Mouse (Mus musculus): ENCODE results near the gene Jtb. TPM values are rescaled to one million over a fixed set of nuclear protein-coding genes. Genes with fewer than 3 reads are reported as not detected.

The Jtb gene
- total and polyA plus RNA-seq, 3 experiments = 103 to 107 TPM; not detected in 1

GRCm38 (mm10) chr3:90264687-90265033 is 33.3 kb downstream of the Jtb start:
- Histone ChIP-seq H3K9me3 (replicated peaks; ENCODE audit: insufficient read depth, low read length) (no peaks in the 10 kb centered on the region), H3K27ac (ENCODE audit: control insufficient read depth, low read depth, low read length) (peak overlapping the region; percentile 91), H3K4me3 (ENCODE audit: control insufficient read depth in 1 of 2, insufficient read depth in 1 of 2, low read depth in 2 of 2, low read length in 2 of 2) (peak overlapping the region; percentile 73 to 76), H3K9ac (ENCODE audit: control insufficient read depth, low read depth, low read length, poor library complexity, severe bottlenecking) (peak overlapping the region; percentile 88), H3K36me3 (ENCODE audit: control insufficient read depth in 1 of 2, insufficient read depth in 2 of 2, low read length in 2 of 2) (peaks cover 5 to 26% of the 10 kb centered on the region in 2 experiments; a peak in 3 of 4 replicates), H3K79me2 (ENCODE audit: control insufficient read depth, insufficient read depth, low read length, poor library complexity) (peaks cover 22% of the 10 kb centered on the region), H3K27me3 (ENCODE audit: control insufficient read depth in 1 of 2, insufficient read depth in 2 of 2, low read length in 2 of 2) (no peaks in the 10 kb centered on the region), H3K4me1 (ENCODE audit: control insufficient read depth in 1 of 2, insufficient read depth in 2 of 2, low read length in 2 of 2) (peaks cover 4 to 29% of the 10 kb centered on the region in 2 experiments)
- TF ChIP-seq TBP (IDR thresholded peaks at IDR 0.05; ENCODE audit: low read depth, low read length) (0 out of 2 replicates have a peak, but pooled peaks have one; percentile 37), NELFE (IDR thresholded peaks at IDR 0.05; ENCODE audit: low read depth, low read length) (no peak)
- peak; percentile 89 for DNase-seq (ENCODE audit: low read depth, low spot score)

GRCm38 (mm10) chr3:90265034-90265931 is 33.9 kb downstream of the Jtb start, which contains the start of gene Dennd4b:
Gene Dennd4b, plus strand, starts transcription at chr3:90265185.
- peak within 1 kb of the TSS; percentile 73 to 76 for H3K4me3 ChIP-seq (ENCODE audit: control insufficient read depth in 1 of 2, insufficient read depth in 1 of 2, low read depth in 2 of 2, low read length in 2 of 2)
- no peaks in the 10 kb centered on the region for H3K27me3 ChIP-seq (ENCODE audit: control insufficient read depth in 1 of 2, insufficient read depth in 2 of 2, low read length in 2 of 2)
- no peaks in the 10 kb centered on the region for H3K9me3 ChIP-seq (replicated peaks; ENCODE audit: insufficient read depth, low read length)
- peak within 1 kb of the TSS; percentile 91 for H3K27ac ChIP-seq (ENCODE audit: control insufficient read depth, low read depth, low read length)
- DNase-seq (ENCODE audit: low read depth, low spot score) = peak; percentile 95
- H3K36me3 ChIP-seq (ENCODE audit: control insufficient read depth in 1 of 2, insufficient read depth in 2 of 2, low read length in 2 of 2) = peaks cover 1 to 26% of the 10 kb centered on the region in 2 experiments; a peak in 3 of 4 replicates
- H3K4me1 ChIP-seq (ENCODE audit: control insufficient read depth in 1 of 2, insufficient read depth in 2 of 2, low read length in 2 of 2) = peaks cover 4 to 29% of the 10 kb centered on the region in 2 experiments
- H3K9ac ChIP-seq (ENCODE audit: control insufficient read depth, low read depth, low read length, poor library complexity, severe bottlenecking) = peak within 1 kb of the TSS; percentile 88
- peaks cover 22% of the 10 kb centered on the region for H3K79me2 ChIP-seq (ENCODE audit: control insufficient read depth, insufficient read depth, low read length, poor library complexity)
- peak in 1 of 2 experiments; percentile 35; a peak in 1 of 4 replicates for TF ChIP-seq EP300 (IDR thresholded peaks at IDR 0.05; ENCODE audit: low read depth in 1 of 2, low read length in 2 of 2)
- peak; percentile 86 to 99 (median 90); a peak in 5 of 6 replicates for TF ChIP-seq CTCF (IDR thresholded peaks at IDR 0.05 in 2 of 3, conservative IDR thresholded peaks at IDR 0.05 in 1 of 3; ENCODE audit: control insufficient read depth in 1 of 3, insufficient read depth in 1 of 3, low read depth in 2 of 3, low read length in 3 of 3, poor library complexity in 1 of 3, severe bottlenecking in 1 of 3)
- peak; percentile 78 for TF ChIP-seq MAX (IDR thresholded peaks at IDR 0.05; ENCODE audit: low read length)
- peak; percentile 93 for TF ChIP-seq ETS1 (IDR thresholded peaks at IDR 0.05; ENCODE audit: low read depth, low read length)
- no peak for TF ChIP-seq ZNF384 (IDR thresholded peaks at IDR 0.05; ENCODE audit: low read depth, low read length)
- TF ChIP-seq GATA1 (IDR thresholded peaks at IDR 0.05; ENCODE audit: low read depth, low read length) = no peak
- TF ChIP-seq ZMIZ1 (IDR thresholded peaks at IDR 0.05; ENCODE audit: low read depth, low read length) = peak; percentile 97
- TF ChIP-seq ZKSCAN1 (IDR thresholded peaks at IDR 0.05; ENCODE audit: low read depth, low read length) = no peak
- peak; percentile 61 for TF ChIP-seq SMC3 (IDR thresholded peaks at IDR 0.05; ENCODE audit: low read depth, low read length)
- TF ChIP-seq CHD1 (IDR thresholded peaks at IDR 0.05; ENCODE audit: low read depth, low read length) = no peak; the same call in 1 of the 2 replicates
- peak; percentile 78 for TF ChIP-seq HCFC1 (IDR thresholded peaks at IDR 0.05; ENCODE audit: low read depth, low read length)
- peak; percentile 80 for TF ChIP-seq SIN3A (IDR thresholded peaks at IDR 0.05; ENCODE audit: low read length)
- TF ChIP-seq UBTF (IDR thresholded peaks at IDR 0.05; ENCODE audit: borderline replicate concordance, insufficient read depth, low read depth, low read length) = 0 out of 2 replicates have a peak, but pooled peaks have one; percentile 27
- no peak for TF ChIP-seq GABPA (IDR thresholded peaks at IDR 0.05; ENCODE audit: low read depth, low read length)
- TF ChIP-seq MEF2A (IDR thresholded peaks at IDR 0.05; ENCODE audit: extremely low read depth, insufficient replicate concordance, low read depth, low read length, poor library complexity, severe bottlenecking) = no peak
- TF ChIP-seq ZC3H11A (IDR thresholded peaks at IDR 0.05; ENCODE audit: low read depth, low read length) = 0 out of 2 replicates have a peak, but pooled peaks have one; percentile 7
- TF ChIP-seq MAZ (IDR thresholded peaks at IDR 0.05; ENCODE audit: low read depth, low read length) = peak; percentile 93
- peak; percentile 74; the same call in 1 of the 2 replicates for TF ChIP-seq E2F4 (IDR thresholded peaks at IDR 0.05; ENCODE audit: borderline replicate concordance, low read depth, low read length)
- peak; percentile 10 for TF ChIP-seq RAD21 (IDR thresholded peaks at IDR 0.05; ENCODE audit: low read depth, low read length)
- no peak for TF ChIP-seq TAL1 (IDR thresholded peaks at IDR 0.05; ENCODE audit: low read length)
- TF ChIP-seq JUND (IDR thresholded peaks at IDR 0.05; ENCODE audit: low read depth, low read length) = no peak
- TF ChIP-seq USF1 (IDR thresholded peaks at IDR 0.05; ENCODE audit: low read depth, low read length) = peak; percentile 67; the same call in 1 of the 2 replicates
- peak; percentile 73; the same call in 1 of the 2 replicates for TF ChIP-seq MYC (IDR thresholded peaks at IDR 0.05; ENCODE audit: low read depth, low read length)
- peak; percentile 84; a peak in 3 of 4 replicates for TF ChIP-seq POLR2A (IDR thresholded peaks at IDR 0.05; ENCODE audit: control insufficient read depth in 1 of 2, insufficient read depth in 1 of 2, low read depth in 1 of 2, low read length in 2 of 2, poor library complexity in 1 of 2)
- peak; percentile 71 for TF ChIP-seq MXI1 (IDR thresholded peaks at IDR 0.05; ENCODE audit: low read depth, low read length)
- TF ChIP-seq MAFK (IDR thresholded peaks at IDR 0.05; ENCODE audit: borderline replicate concordance, low read depth, low read length) = no peak
- TF ChIP-seq ELF1 (IDR thresholded peaks at IDR 0.05; ENCODE audit: low read depth, low read length) = peak; percentile 59
- TF ChIP-seq TBP (IDR thresholded peaks at IDR 0.05; ENCODE audit: low read depth, low read length) = 0 out of 2 replicates have a peak, but pooled peaks have one; percentile 42
